Mouse (Mus musculus) myocyte (in vitro differentiated cells): ENCODE measurements at regions not wholly inside any gene's neighbourhood (a gene's known extent, or its start where the extent isn't known, plus 50 kb on each side); places are given as distances from the start of the nearest gene placed in this dataset.
"Not testable (repeated sequence)": the region's sequence is repeated elsewhere in the genome, so short reads cannot be mapped to it uniquely, and the experiment has no call there.

Source experiments
- CEBPB ChIP-seq: IDR thresholded peaks from 2 replicates; pipeline ENCODE4 v1.6.1; 2011; ENCODE audit warnings: mild to moderate bottlenecking, moderate library complexity; ENCODE audit not compliant: poor library complexity, insufficient read depth, severe bottlenecking
- MAX ChIP-seq: IDR thresholded peaks from one replicate; pipeline ENCODE4 v1.6.1; 2011; ENCODE audit warnings: low read depth, mild to moderate bottlenecking, control low read depth
- MYOD1 ChIP-seq, 3 experiments: IDR thresholded peaks; one replicate each; pipeline ENCODE4 v1.6.1; 2011; ENCODE audit warnings: control low read depth in 2 of 3, low read depth in 2 of 3, mild to moderate bottlenecking in 2 of 3, moderate library complexity in 1 of 3; ENCODE audit not compliant: insufficient read length in 2 of 3, control insufficient read depth in 1 of 3
- MYOG ChIP-seq, 3 experiments: IDR thresholded peaks; one replicate each; pipeline ENCODE4 v1.6.1; 2011; ENCODE audit warnings: control low read depth in 2 of 3, low read depth in 2 of 3, mild to moderate bottlenecking in 2 of 3; ENCODE audit not compliant: insufficient read length in 2 of 3, control insufficient read depth in 1 of 3, insufficient read depth in 1 of 3
- POLR2A ChIP-seq: IDR thresholded peaks from one replicate; pipeline ENCODE4 v1.6.1; 2011; ENCODE audit warnings: low read depth, mild to moderate bottlenecking, control low read depth, moderate library complexity; ENCODE audit not compliant: insufficient read length
- POLR2AphosphoS2 ChIP-seq: IDR thresholded peaks from one replicate; pipeline ENCODE4 v1.6.1; 2011; ENCODE audit warnings: low read depth, control low read depth; ENCODE audit not compliant: insufficient read length
- REST ChIP-seq: IDR thresholded peaks from one replicate; pipeline ENCODE4 v1.6.1; 2011; ENCODE audit warnings: mild to moderate bottlenecking, control low read depth, moderate library complexity; ENCODE audit not compliant: insufficient read depth, insufficient read length
- SRF ChIP-seq: IDR thresholded peaks from one replicate; pipeline ENCODE4 v1.6.1; 2011; ENCODE audit warnings: low read depth; ENCODE audit not compliant: control insufficient read depth, insufficient read length
- TCF12 ChIP-seq: IDR thresholded peaks from one replicate; pipeline ENCODE4 v1.6.1; 2011; ENCODE audit warnings: mild to moderate bottlenecking, control low read depth; ENCODE audit not compliant: poor library complexity, insufficient read depth, severe bottlenecking
- USF1 ChIP-seq: IDR thresholded peaks from one replicate; pipeline ENCODE4 v1.6.1; 2011; ENCODE audit warnings: low read depth, mild to moderate bottlenecking, control low read depth, moderate library complexity

DNA sequence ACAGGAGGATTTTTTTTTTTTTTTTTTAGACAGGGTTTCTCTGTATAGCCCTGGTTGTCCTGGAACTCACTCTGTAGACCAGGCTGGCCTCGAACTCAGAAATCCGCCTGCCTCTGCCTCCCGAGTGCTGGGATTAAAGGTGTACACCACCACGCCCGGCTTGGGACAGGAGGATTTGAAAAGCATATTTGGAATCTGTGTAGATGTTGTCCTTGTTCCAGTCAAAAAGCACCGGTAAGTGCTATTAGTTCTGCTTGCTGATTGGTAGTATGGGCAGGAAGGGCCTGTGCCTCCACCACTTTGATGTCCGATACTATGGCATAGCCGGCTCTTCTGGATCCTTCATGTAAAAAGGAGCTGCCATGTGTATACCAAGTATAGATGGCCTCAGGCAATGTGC lies 66.5 kb upstream of the Lemd2 start:
- TF ChIP-seq SRF; USF1; POLR2A; MAX; MYOD1 (IDR thresholded peaks at IDR 0.05; ENCODE audit: control insufficient read depth in 1 of 3, insufficient read length in 2 of 3, low read depth in 2 of 3); MYOG (IDR thresholded peaks at IDR 0.05; ENCODE audit: control insufficient read depth in 1 of 3, insufficient read depth in 1 of 3, insufficient read length in 2 of 3, low read depth in 2 of 3); TCF12; CEBPB; POLR2AphosphoS2; REST: not testable (repeated sequence)
